Mouse (Mus musculus) B cell, adult (primary cell): ENCODE measurements around the gene Ppil6. TPM values are rescaled to one million over a fixed set of nuclear protein-coding genes. Genes with fewer than 3 reads are reported as not detected.

ENCODE experiments used
- total RNA-seq: library from RNA; stranded (reverse); gene quantifications from 4 replicates; pipeline ENCODE4 v1.2.4, GENCODE M21; 2023; ENCODE audit not compliant: inconsistent age

The Ppil6 gene
- 0.48 to 0.90 TPM (median 0.51 TPM) in 4 replicates for total RNA-seq

GRCm38 (mm10) chr10:41489708-41490517 is at the start of gene Ppil6, which contains the start of gene Smpd2:
TSS of gene Ppil6 (plus strand) at chr10:41490439.
TSS of gene Smpd2 (minus strand) at chr10:41490369.

GRCm38 (mm10) chr10:41450137-41450670 is 40.0 kb upstream of the Ppil6 start, which contains the start of gene Zbtb24:
TSS of gene Zbtb24 (plus strand) at chr10:41450383.

GRCm38 (mm10) chr10:41476171-41477017 is 13.8 kb upstream of the Ppil6 start, which contains the start of gene Mical1:
TSS of gene Mical1 (plus strand) at chr10:41476314.

GRCm38 (mm10) chr10:41518981-41519618 is 28.9 kb downstream of the Ppil6 start, which contains the start of gene Cd164:
TSS of gene Cd164 (plus strand) at chr10:41519414.

Other genes starting within 250 kb of the Ppil6 start
- 30.7 to 34.7 TPM (median 32.6 TPM) in 4 replicates for gene Fig4, start 187.2 kb upstream of the Ppil6 start, total RNA-seq
- 0.12 to 0.15 TPM in 2 of 4 replicates, not detected in the others for gene Ak9, start 186.5 kb upstream of the Ppil6 start, total RNA-seq
- gene Zbtb24, start 40.1 kb upstream of the Ppil6 start, total RNA-seq = 42.4 to 46.8 TPM (median 44.6 TPM) in 4 replicates
- 286 to 324 TPM (median 312 TPM) in 4 replicates for gene Mical1, start 14.1 kb upstream of the Ppil6 start, total RNA-seq
- gene Smpd2, start 70 bp upstream of the Ppil6 start, total RNA-seq = 21.1 to 28.3 TPM (median 23.3 TPM) in 4 replicates
- gene Cd164, start 29.0 kb downstream of the Ppil6 start, total RNA-seq = 287 to 303 TPM (median 300 TPM) in 4 replicates
- gene Ccdc162, start 226.2 kb downstream of the Ppil6 start, total RNA-seq = 0.18 TPM in 1 of 4 replicates, not detected in the others